Mouse (Mus musculus) layer of hippocampus, adult 9-10 months (tissue): ENCODE measurements around the gene Nudc.
"Not testable (repeated sequence)": the region's sequence is repeated elsewhere in the genome, so short reads cannot be mapped to it uniquely, and the experiment has no call there.

ENCODE experiments used
- DNase-seq: peaks from one replicate; pipeline ENCODE4 v3.0.0; 2022; ENCODE audit warnings: low spot score

The Nudc gene

DNA sequence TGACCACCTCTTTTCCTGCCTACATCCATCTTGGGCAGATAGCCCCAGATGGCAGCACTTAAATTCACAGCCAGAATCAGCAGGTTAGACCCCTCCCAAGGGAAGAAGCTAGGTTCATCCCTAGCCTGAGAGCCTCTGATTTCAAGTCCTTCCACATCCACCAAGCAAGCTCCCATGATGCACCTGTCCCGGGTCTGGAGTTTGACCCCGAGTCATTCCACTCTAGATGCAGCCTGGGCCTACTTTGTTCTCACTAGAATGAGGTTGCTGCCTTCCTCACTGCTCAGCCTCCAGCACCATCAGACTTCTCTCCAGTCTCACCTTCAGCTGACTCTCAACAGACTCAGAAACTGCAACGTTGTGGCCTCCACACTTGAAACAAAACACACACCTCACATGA, 9.7 kb downstream of the Nudc start:
- no peak for DNase-seq

GRCm38 (mm10) chr4:133532777-133533176, 13.0 kb downstream of the Nudc start:
- DNase-seq: no peak

- no peak for DNase-seq
Observed at GRCm38 (mm10) chr4:133527788-133528187, 18.0 kb downstream of the Nudc start.

- DNase-seq: no peak
Observed at GRCm38 (mm10) chr4:133521502-133521901, 24.3 kb downstream of the Nudc start.

GRCm38 (mm10) chr4:133519369-133519665, 26.5 kb downstream of the Nudc start:
- no peak for DNase-seq

DNA sequence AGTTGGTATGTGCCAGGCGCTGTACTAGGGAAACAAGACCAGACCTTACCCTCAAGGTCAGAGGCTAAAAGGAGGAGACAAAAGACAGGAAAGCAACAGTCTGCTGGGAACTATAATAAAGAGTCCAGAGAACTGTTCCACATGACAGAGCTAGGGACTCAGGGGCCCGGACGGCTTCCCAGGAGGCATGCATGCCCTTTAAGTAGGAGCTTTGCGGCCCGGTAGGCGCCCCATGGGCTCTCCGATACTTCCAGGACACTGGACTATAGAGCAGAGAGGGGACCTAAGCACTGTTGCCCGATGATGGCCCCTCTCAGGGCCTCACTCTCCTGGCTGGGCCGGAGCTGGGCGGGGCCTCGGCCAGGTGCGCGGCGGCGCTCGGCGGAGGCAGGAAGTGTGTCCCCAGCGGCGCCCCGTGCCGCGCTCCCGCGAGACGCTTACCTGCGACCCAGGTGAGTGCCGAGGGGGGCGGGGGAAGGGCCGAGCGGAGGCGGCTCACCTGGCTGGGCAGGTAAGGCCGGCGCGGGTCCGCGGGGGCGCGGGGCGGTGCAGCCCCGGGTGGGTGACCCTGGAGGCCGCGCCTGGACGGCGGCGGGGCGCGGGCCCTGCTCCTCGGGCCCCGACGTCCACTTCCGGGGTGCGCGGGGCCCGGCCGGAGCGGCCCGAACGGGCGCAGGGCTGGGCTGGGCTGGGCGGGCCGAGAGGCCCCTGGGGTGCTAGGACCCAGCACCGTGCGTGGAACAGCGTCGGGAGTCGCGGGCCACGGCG, 27.0 kb downstream of the Nudc start, which contains the start of gene Kdf1:
Gene Kdf1 (plus strand): TSS at position 363 of the 768 bp plus-strand sequence.
- no peak for DNase-seq

- DNase-seq: peak; percentile 71
Observed at GRCm38 (mm10) chr4:133512972-133513371, 32.8 kb downstream of the Nudc start.

DNA sequence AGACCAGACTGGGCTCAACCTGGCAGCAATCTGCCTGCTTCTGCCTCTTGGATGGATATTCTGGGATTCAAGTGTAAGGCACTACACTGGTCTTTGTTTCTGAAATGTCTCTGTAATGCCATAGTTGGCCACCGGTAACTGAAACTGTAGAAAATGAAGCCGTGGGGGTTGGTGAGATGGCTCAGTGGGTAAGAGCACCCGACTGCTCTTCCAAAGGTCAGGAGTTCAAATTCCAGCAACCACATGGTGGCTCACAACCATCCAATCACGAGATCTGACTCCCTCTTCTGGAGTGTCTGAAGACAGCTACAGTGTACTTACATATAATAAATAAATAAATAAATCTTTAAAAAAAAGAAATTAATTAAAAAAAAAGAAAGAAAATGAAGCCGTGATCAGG, 33.3 kb downstream of the Nudc start:
- DNase-seq: not testable (repeated sequence)

DNA sequence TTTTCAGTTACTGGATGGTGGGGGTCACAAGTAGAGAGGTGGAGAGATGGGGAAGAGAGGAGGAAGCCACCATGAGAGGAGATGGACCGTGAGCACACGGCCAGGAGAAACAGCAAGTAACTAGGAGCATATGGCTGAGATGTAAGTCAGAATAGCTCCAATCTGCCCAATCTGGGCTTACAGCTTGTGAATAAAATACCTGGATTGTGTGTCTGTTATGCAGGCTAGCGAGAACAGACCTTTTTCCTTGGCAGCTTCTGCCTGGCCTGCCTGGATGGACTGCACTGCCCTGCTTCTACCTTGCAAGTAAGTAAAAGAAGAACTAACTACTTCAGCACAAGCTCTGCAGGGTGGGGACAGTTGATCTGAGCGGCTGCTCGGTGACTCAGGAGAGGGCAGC, 34.7 kb downstream of the Nudc start:
- DNase-seq: no peak

DNA sequence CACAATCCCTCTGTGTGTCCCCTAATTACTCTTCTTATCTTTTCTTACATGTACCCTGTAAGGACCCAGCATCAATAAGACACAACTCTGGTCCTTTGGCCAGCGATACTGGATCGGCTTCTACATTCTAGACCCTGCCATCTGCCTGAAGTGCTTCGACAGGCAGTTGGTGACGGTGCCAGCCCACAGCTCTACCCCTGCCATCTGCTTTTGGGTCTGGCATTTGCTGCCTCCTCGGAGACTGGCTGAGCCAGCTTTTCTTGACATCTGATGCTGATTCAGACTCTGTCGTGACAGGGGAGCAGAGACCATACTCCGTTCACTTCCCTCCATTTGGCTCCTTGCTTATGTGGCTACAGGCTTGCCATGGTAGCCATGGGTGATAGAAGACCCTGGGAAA, 36.8 kb downstream of the Nudc start:
- DNase-seq: peak; percentile 38

DNA sequence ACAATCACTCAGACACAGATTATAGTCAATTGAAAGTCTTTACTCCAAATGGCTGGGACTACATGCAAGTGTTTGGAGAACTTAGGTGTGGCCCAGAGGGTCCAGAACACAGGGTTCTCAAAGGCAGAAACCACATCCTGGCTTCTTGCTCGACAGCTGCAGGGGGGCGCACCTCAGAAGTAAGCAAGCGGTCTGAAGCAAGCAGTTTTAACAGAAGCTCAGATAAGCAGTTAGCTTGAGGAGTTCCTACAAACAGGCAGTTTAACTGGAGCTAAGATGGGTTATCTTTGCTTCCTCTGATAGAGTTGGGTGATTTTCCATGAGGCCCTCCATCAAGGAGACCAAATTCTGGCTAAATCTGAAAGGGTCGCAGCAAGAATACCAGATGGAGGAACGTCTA, 39.2 kb downstream of the Nudc start:
- no peak for DNase-seq

DNA sequence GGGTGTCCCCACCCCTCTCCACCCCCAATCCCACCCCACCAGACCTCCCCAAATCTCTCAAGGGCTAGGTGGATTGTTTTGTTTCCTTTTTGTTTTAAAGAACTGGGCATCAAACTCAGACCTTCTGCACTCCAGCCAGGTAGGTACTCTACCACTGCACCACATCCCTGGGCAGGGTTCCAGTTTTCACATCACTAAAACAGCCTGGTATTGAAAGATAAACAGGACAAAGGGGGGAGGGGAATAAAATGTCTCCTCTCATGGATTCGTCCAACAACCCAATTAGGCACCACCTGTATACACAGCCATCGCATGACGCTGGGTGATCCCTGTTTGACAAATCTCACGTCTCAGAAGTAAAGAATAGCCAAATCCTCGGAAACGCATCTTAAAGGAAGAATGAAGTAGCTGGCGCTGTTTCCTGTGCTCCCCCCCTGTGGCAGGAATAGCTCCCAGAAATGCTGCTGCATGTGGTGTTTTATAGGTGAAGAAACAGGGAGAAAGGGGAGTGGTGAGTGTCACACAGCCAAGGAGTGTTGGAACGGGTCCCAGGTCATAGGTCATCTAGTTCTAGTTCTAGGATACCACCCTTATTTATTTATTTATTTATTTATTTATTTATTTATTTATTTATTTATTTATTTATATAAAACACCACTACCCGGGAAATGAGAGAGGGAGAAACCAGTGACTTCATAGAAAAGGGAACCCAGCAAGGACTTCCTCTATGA, 40.9 kb downstream of the Nudc start:
- DNase-seq: no peak

DNA sequence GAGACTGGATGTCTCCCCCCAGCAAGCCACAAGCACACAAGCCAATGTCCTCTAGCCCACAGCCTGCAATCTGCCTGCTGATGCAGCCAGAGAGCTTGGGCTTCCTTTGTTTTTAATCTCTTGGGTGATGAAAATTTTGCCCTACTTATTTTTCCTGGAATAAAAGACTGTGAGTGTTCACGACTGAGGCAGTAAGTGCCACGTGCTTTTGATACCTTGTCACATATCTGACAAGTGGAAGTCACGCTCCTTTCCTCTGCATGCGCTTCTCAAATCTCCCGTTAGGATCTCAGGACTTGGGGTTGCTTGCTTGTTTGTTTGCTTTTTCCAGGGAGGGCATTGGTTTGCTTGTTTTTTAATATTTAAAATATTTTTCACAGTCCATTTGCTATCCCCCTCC, 41.5 kb downstream of the Nudc start:
- no peak for DNase-seq

- DNase-seq: no peak
Observed at GRCm38 (mm10) chr4:133501514-133501913, 44.3 kb downstream of the Nudc start.

DNA sequence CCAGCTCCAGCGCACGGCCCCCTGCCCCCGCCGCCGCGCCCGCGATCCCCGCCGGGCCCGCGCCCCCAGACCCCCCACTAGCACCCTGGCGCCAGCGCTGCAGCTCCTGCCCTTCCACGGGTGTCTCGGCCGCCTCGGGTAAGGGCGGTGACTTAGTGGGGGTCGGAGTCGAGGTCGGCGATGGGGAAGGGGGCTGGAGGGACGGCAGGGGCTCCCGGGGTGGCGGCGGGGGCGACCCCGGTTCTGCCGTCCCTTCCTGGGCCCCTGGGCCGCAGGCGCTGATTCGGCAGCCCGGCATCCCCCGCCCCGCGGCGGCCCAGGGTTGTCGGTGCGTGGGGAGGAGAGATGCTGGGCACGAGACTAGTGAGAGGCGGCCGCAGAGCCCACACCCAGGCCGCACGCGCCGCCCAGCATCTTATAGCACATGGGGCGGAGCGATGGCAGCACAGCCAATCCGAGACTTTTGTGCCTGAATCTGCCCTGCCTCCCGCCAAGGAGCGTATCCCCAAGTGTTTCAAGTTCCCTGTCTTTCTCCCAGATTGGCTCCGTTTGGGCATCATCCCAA, 47.6 kb downstream of the Nudc start, which contains the start of gene Trnp1:
Gene Trnp1 (minus strand): TSS at position 391 of the 565 bp plus-strand sequence.
- DNase-seq: peak; percentile 46

DNA sequence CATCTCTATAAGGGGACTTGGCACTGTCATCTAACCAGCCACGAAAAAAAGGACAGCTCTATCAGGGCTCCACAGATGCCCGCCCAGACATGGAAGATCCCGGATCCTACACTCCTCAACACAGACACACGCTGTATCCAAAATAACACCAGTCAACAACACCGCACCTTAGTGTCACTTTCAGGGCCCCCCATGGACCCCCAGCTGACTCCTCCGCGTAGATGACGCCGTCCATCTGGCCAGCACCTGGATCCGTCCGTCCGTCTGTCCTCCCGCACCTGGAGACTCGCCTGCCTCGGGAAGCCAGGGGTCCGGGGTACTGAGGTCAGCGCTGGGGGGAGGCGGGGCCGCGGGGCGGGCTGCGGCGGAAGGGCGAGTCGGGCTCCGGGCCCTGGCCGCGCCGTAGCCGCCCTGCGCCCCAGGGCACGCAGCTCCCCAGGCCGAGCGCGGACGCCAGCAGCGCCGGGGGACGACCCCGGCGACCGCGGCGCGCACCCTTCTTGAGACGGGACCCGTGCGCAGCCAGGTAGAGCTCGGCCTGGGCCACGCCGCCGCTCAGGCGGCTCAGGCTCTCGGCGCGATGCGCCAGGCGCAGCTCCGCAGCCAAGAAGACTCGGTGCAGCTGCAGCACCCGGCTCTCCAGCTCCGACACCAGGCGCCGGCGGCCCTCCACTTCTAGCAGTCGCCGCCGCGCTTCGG, 48.2 kb downstream of the Nudc start:
- DNase-seq: no peak

DNA sequence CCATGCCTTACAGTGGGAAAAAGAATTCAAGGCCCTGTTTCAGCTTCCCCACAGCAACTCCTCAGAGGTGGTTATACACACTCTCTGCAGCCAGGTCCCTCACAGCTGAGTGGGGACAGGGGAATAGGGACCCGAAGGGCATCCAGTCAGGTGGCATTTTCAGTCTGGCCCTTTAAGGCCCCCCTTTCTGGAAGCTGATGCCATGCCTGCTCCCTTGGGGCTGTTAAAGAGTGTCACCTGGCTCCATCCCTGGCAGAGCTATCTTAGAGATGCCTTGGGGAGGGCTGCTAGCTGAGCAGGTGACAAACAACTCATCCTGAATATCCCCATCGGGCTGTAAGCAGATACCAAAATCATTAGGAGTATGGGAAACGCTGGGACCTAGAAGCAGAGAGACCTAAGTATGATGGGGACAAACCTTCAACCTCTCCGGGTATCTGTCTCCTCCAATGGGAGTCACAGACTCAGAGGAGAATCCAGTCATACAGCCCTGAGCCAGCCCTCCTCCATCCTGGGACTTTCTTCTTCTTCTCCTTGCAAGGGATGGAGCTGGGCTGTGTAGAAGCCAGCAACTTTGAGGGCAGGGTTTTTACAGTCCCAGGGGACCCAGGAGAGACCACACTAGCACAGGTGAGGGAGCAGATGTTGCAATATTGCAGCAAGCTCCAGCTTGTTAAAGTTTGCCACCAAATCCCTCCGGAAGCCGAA, 48.9 kb downstream of the Nudc start:
- DNase-seq: no peak

DNA sequence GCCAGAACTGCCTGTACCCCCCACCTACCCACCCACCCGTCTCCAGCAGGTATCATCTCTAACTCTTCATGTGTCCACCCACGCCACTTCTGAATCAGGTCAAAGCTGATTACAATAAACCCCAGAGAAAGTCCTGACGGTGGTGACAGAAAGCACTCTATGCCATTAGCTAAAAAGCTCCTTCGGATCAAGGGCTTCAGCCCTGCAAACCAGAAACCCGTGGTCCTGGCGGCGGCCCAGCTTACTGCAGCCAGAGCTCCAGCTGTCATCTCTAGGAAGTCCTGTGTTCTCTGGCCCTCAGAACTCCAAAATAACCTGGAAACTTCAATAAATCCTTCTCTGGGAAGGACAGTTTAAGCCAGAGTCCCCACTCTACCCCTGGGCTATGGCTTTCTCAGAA, 50.1 kb downstream of the Nudc start:
- DNase-seq: no peak

- no peak for DNase-seq
Observed at GRCm38 (mm10) chr4:133494867-133495266, 50.9 kb downstream of the Nudc start.

- DNase-seq: peak; percentile 59
Observed at GRCm38 (mm10) chr4:133494432-133494831, 51.4 kb downstream of the Nudc start.

- DNase-seq: no peak
Observed at GRCm38 (mm10) chr4:133493895-133494294, 51.9 kb downstream of the Nudc start.

GRCm38 (mm10) chr4:133491800-133492199, 54.0 kb downstream of the Nudc start:
- no peak for DNase-seq
